Mouse (Mus musculus) retina, postnatal 1 day (tissue): Measurements from ENCODE around the gene Gm7682.
"Not testable (repeated sequence)": the region's sequence is repeated elsewhere in the genome, so short reads cannot be mapped to it uniquely, and the experiment has no call there.

Experiments used
- DNase-seq: peaks from one replicate; pipeline ENCODE4 v3.0.0-alpha.2; 2012

Gm7682 gene

GRCm38 (mm10) chr5:94445484-94445883, at the start of gene Gm7682:
Gene Gm7682 (plus strand): TSS chr5:94445784.
- not testable (repeated sequence) for DNase-seq
